Mouse (Mus musculus): ENCODE data around the gene Tbc1d24.

Tbc1d24 gene

GRCm38 (mm10) chr17:24205284-24205888 is at the start of gene Tbc1d24:
Gene Tbc1d24 (minus strand): TSS chr17:24205562.
- Histone ChIP-seq H3K4me1 (replicated peaks; ENCODE audit: low read depth, low read length) (peaks cover 90% of the 10 kb centered on the region), H3K27me3 (ENCODE audit: insufficient read depth, low read length) (peaks cover 46% of the 10 kb centered on the region), H3K4me3 (replicated peaks; ENCODE audit: low read length) (peak within 1 kb of the TSS; percentile 87), H3K36me3 (ENCODE audit: insufficient read depth, low read length) (peaks cover 21% of the 10 kb centered on the region), H3K9me3 (ENCODE audit: low read length) (no peaks in the 10 kb centered on the region)
- TF ChIP-seq POU5F1 (IDR thresholded peaks at IDR 0.05; ENCODE audit: borderline replicate concordance, low read length): no peak

DNA sequence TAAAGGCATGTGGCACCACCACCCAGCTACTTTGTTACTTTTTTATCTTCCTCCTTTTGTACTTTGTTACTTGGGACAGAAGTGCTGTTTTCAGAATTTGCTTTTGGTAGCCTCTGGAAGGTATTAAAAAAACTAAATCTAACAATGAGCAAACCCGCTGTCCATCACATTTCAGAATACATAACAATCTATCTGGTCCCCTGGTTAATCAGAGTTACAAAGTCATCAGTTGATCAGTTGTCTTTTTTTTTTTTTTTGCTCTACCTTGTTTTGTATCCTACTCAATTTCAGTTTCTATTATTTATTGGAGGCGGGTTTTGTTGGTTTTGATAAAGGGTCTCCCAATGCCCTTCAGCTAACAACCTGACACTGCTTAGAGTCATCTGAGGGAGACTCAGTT is 47.0 kb upstream of the Tbc1d24 start:
- TF ChIP-seq NANOG (IDR thresholded peaks at IDR 0.05; ENCODE audit: borderline replicate concordance, low read length): no peak
- TF ChIP-seq POU5F1 (IDR thresholded peaks at IDR 0.05; ENCODE audit: borderline replicate concordance, low read length): no peak
- no peak for TF ChIP-seq CTCF (conservative IDR thresholded peaks at IDR 0.05; ENCODE audit: low read length)
- Histone ChIP-seq H3K4me3 (replicated peaks; ENCODE audit: low read length) (peak overlapping the region; percentile 96), H3K27me3 (ENCODE audit: insufficient read depth, low read length) (no peaks in the 10 kb centered on the region), H3K4me1 (replicated peaks; ENCODE audit: low read depth, low read length) (peaks cover 33% of the 10 kb centered on the region), H3K36me3 (ENCODE audit: insufficient read depth, low read length) (peaks cover 24% of the 10 kb centered on the region), H3K9me3 (ENCODE audit: low read length) (peaks cover 5% of the 10 kb centered on the region)

DNA sequence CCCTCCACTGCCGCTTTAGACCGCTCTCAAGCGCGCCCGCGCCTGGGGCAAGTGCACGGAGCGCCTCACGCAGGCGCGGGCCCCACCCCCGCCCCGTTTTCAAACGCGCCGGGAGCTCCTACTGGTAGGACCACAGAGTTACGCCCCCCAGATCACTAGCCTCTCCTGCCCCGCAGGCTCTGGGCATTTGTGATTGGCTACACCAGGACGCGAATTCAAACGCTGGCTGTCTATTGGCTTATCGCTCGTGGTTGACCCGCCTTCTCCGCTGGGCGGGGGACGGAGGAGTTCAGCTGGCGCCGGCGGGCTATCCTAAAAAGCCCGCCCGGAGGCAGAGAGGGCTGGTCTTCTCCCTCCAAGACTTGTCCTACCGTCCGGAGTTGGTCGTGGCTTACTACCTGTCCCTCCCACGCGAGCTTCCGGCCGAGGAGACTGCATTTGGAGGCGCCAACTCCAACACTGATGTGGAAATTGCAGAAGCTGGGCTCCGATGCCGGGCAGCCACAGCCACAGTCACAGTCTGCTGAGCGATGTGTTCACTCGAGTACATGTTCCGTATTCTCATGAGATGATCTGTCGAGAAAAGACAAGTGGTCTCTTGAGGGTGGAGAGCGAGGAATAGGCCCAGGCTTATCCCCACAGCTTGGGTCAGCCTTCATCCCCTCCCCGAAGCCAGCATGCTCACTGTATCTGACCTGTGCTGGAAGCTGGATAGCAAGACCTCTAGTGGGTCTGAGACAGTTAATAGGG is 46.1 kb upstream of the Tbc1d24 start, which contains the start of gene Ccnf:
Ccnf (minus strand) TSS at position 165 of the 750 bp plus-strand sequence.
- peaks cover 5% of the 10 kb centered on the region for H3K9me3 ChIP-seq (ENCODE audit: low read length)
- peak within 1 kb of the TSS; percentile 96 for H3K4me3 ChIP-seq (replicated peaks; ENCODE audit: low read length)
- TF ChIP-seq CTCF (conservative IDR thresholded peaks at IDR 0.05; ENCODE audit: low read length) (no peak), NANOG (IDR thresholded peaks at IDR 0.05; ENCODE audit: borderline replicate concordance, low read length) (no peak), POU5F1 (IDR thresholded peaks at IDR 0.05; ENCODE audit: borderline replicate concordance, low read length) (no peak)
- H3K27me3 ChIP-seq (ENCODE audit: insufficient read depth, low read length): no peaks in the 10 kb centered on the region
- peaks cover 35% of the 10 kb centered on the region for H3K4me1 ChIP-seq (replicated peaks; ENCODE audit: low read depth, low read length)
- H3K36me3 ChIP-seq (ENCODE audit: insufficient read depth, low read length): peaks cover 33% of the 10 kb centered on the region

GRCm38 (mm10) chr17:24250988-24251319 is 45.6 kb upstream of the Tbc1d24 start:
- Histone ChIP-seq H3K4me3 (replicated peaks; ENCODE audit: low read length) (peak overlapping the region; percentile 96), H3K4me1 (replicated peaks; ENCODE audit: low read depth, low read length) (peaks cover 38% of the 10 kb centered on the region), H3K9me3 (ENCODE audit: low read length) (peaks cover 5% of the 10 kb centered on the region), H3K27me3 (ENCODE audit: insufficient read depth, low read length) (no peaks in the 10 kb centered on the region), H3K36me3 (ENCODE audit: insufficient read depth, low read length) (peaks cover 37% of the 10 kb centered on the region)
- TF ChIP-seq POU5F1 (IDR thresholded peaks at IDR 0.05; ENCODE audit: borderline replicate concordance, low read length) (no peak), CTCF (conservative IDR thresholded peaks at IDR 0.05; ENCODE audit: low read length) (no peak), NANOG (IDR thresholded peaks at IDR 0.05; ENCODE audit: borderline replicate concordance, low read length) (no peak)

- TF ChIP-seq NANOG (IDR thresholded peaks at IDR 0.05; ENCODE audit: borderline replicate concordance, low read length) (no peak), CTCF (conservative IDR thresholded peaks at IDR 0.05; ENCODE audit: low read length) (peak; percentile 66), POU5F1 (IDR thresholded peaks at IDR 0.05; ENCODE audit: borderline replicate concordance, low read length) (no peak)
- no peaks in the 10 kb centered on the region for H3K27me3 ChIP-seq (ENCODE audit: insufficient read depth, low read length)
- peaks cover 5% of the 10 kb centered on the region for H3K9me3 ChIP-seq (ENCODE audit: low read length)
- peaks cover 48% of the 10 kb centered on the region for H3K4me1 ChIP-seq (replicated peaks; ENCODE audit: low read depth, low read length)
- peaks cover 55% of the 10 kb centered on the region for H3K36me3 ChIP-seq (ENCODE audit: insufficient read depth, low read length)
- H3K4me3 ChIP-seq (replicated peaks; ENCODE audit: low read length): no peak overlapping the region
Measured at GRCm38 (mm10) chr17:24248641-24249040, 43.3 kb upstream of the Tbc1d24 start.

DNA sequence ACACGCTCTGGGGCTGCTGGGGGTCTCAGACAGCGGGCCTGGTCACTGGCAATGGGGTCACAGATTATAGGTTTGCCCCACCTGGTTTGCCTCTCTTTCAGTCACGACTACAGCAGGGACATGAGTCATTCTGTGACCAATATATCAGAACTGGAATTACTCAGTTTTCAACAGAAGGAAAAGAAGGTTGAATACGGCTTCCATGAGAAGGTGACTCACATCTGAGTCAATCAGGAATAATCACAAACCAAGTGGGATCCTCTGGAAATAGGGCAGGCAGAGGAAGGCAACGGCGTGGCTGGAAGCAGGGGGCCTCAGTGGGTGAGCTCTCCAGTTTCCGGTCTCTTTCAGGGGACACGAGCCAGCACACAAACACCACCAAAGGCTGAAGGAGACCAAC is 38.7 kb upstream of the Tbc1d24 start:
- Histone ChIP-seq H3K27me3 (ENCODE audit: insufficient read depth, low read length) (no peaks in the 10 kb centered on the region), H3K36me3 (ENCODE audit: insufficient read depth, low read length) (peaks cover 93% of the 10 kb centered on the region)

GRCm38 (mm10) chr17:24243311-24243969 is 38.1 kb upstream of the Tbc1d24 start:
- Histone ChIP-seq H3K27me3 (ENCODE audit: insufficient read depth, low read length) (no peaks in the 10 kb centered on the region), H3K36me3 (ENCODE audit: insufficient read depth, low read length) (peaks cover 93% of the 10 kb centered on the region), H3K4me3 (replicated peaks; ENCODE audit: low read length) (no peak overlapping the region), H3K4me1 (replicated peaks; ENCODE audit: low read depth, low read length) (peaks cover 28% of the 10 kb centered on the region), H3K9me3 (ENCODE audit: low read length) (peaks cover 7% of the 10 kb centered on the region; the same call in 1 of the 2 replicates)
- TF ChIP-seq CTCF (conservative IDR thresholded peaks at IDR 0.05; ENCODE audit: low read length) (peak; percentile 41), NANOG (IDR thresholded peaks at IDR 0.05; ENCODE audit: borderline replicate concordance, low read length) (no peak)

More for the DNA sequence above, 38.7 kb upstream of the Tbc1d24 start:
- peaks cover 31% of the 10 kb centered on the region for H3K4me1 ChIP-seq (replicated peaks; ENCODE audit: low read depth, low read length)
- H3K4me3 ChIP-seq (replicated peaks; ENCODE audit: low read length): no peak overlapping the region
- TF ChIP-seq POU5F1 (IDR thresholded peaks at IDR 0.05; ENCODE audit: borderline replicate concordance, low read length): no peak
- no peak for TF ChIP-seq CTCF (conservative IDR thresholded peaks at IDR 0.05; ENCODE audit: low read length)
- no peak for TF ChIP-seq NANOG (IDR thresholded peaks at IDR 0.05; ENCODE audit: borderline replicate concordance, low read length)
- H3K9me3 ChIP-seq (ENCODE audit: low read length): peaks cover 7% of the 10 kb centered on the region; the same call in 1 of the 2 replicates

GRCm38 (mm10) chr17:24236921-24237320 is 31.6 kb upstream of the Tbc1d24 start:
- Histone ChIP-seq H3K9me3 (ENCODE audit: low read length) (peaks cover 7% of the 10 kb centered on the region; the same call in 1 of the 2 replicates), H3K4me1 (replicated peaks; ENCODE audit: low read depth, low read length) (peaks cover 25% of the 10 kb centered on the region), H3K27me3 (ENCODE audit: insufficient read depth, low read length) (no peaks in the 10 kb centered on the region), H3K4me3 (replicated peaks; ENCODE audit: low read length) (no peak overlapping the region), H3K36me3 (ENCODE audit: insufficient read depth, low read length) (peaks cover 99% of the 10 kb centered on the region)
- TF ChIP-seq CTCF (conservative IDR thresholded peaks at IDR 0.05; ENCODE audit: low read length) (no peak), POU5F1 (IDR thresholded peaks at IDR 0.05; ENCODE audit: borderline replicate concordance, low read length) (no peak), NANOG (IDR thresholded peaks at IDR 0.05; ENCODE audit: borderline replicate concordance, low read length) (no peak)

Measured in E14TG2a.4 (cell line).